Mouse (Mus musculus) inflammation-experienced regulatory T-cells (primary cell): ENCODE measurements around the gene Nme8. TPM values are rescaled to one million over a fixed set of nuclear protein-coding genes. Genes with fewer than 3 reads are reported as not detected.

Source experiments
- polyA plus RNA-seq, 2 experiments: library from polyadenylated mRNA; unstranded; fragments of 100-300 nt; shearing (Covaris generic); gene quantifications; one replicate each; pipeline ENCODE4 v1.2.1; 2017

The Nme8 gene
- under 1 TPM in 1 of 2 experiments, not detected in 1; 0.17 TPM for polyA plus RNA-seq

DNA sequence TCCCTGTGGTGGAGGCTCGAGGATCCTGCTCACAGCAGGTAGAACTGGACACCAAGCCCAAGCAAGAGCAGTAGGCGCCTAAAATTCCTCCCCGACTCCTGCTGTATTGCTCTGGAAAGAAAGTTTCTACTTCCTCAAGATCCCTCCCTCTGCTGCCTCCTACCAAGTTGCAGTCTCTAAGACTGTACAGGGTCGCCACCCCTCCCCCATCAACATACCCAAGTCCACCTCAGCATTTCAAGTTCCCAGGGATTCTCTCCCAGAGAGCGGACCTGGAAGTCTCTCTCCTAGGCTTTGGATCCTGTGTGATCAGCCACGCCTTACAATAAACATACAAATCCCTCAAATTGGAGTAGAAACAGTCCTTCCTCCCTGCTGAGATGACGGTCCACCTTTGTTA is at the start of gene Nme8:
Gene Nme8 (minus strand): TSS at position 5 of the 400 bp plus-strand sequence.

DNA sequence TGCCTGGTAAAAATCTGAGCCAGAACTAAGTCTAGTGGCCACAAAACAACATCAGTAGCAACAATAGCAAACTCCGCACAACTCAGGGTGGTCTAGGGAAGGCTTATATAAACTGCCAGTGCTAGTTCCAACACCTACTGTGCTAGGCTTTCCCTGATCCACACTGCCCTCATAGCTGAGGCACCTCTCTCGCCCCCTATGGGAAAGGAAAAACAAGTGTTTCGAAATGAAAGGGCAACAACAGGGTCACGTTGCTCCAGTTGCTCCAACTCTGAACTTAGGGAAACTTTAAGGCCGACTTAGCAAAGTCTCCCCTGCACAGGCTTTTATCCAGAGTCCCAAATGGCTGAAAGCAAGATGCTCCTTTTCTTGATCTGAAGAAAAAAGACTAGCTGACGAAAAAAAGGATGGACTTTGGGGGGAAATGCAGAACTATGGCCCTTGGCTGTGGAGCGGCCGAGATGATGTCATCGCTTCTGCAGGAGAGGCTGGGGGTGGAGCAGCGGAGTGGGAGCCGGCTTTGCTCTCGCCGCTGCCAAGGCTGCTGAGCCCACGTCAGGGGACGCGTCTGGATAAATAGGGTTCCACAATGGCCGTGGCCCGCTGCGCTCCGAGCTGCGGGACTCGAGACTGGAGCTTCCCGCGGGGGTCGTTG is 74.9 kb downstream of the Nme8 start, which contains the start of gene Sfrp4:
Gene Sfrp4 (plus strand): TSS at position 532 of the 655 bp plus-strand sequence.

DNA sequence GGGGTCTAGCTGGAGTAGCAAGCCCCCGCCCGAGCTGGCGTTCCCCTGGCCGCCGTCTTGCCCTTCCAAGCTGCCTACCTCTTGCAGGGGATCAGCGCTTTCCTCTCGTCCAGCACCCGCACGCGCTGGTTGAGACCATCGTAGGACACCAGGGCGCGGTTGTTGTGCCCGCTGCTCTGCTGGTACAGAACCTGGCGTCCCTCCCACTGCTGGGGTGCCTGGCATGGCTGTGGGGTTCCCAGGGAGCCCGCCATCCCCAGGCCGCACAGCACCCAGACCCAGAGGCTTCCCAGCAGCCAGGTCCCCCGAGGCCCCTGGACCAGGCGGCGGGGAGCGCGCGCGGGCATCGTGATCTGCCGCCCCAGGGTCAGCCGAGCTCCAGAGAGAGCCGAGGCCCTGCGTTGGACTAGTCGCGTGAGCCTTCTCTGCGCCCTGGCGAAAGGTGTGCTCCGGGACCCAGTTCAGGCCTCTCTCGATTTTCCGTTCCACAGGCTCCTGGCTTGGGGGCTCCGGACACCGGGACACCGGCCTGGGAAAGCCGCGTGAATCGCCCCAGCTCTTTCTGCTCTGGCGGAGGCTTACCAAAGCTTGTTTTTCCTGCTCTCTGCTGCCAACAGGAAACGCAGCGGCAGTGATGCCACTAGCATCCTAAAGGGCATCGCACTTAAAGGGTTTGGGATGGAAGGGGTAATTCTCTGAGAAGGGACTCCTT is 78.2 kb downstream of the Nme8 start, which contains the start of gene Epdr1:
Gene Epdr1 (minus strand): TSS at position 712 of the 712 bp plus-strand sequence.

Other genes starting within 250 kb of the Nme8 start
- under 1 TPM; 0.12 to 0.46 TPM for gene Epdr1, start 77.9 kb downstream of the Nme8 start, polyA plus RNA-seq
- not detected for gene Sfrp4, start 74.7 kb downstream of the Nme8 start, polyA plus RNA-seq
- 1 to 10 TPM in 1 of 2 experiments, under 1 TPM in 1; 0.81 to 1.9 TPM for gene Gpr141, start 126.5 kb upstream of the Nme8 start, polyA plus RNA-seq